Mouse (Mus musculus): ENCODE data around the gene Cggbp1. TPM values are rescaled to one million over a fixed set of nuclear protein-coding genes. Genes with fewer than 3 reads are reported as not detected.

Cggbp1 gene
- polyA plus RNA-seq, 1 experiment from 2014 or later: 58.2 TPM

- ATAC-seq (ENCODE audit: low FRiP score): no peak
- H3K4me2 ChIP-seq: no peak overlapping the region
- H3K9ac ChIP-seq (replicated peaks): no peak overlapping the region
- H3K4me3 ChIP-seq (replicated peaks): no peak overlapping the region
- H3K27me3 ChIP-seq (replicated peaks): no peaks in the 10 kb centered on the region
- peaks cover 3% of the 10 kb centered on the region; the same call in 1 of the 2 replicates for H3K4me1 ChIP-seq
- no peak overlapping the region for H3K27ac ChIP-seq (replicated peaks)
- 97% methylated on average over 10 of the region's 10 CpGs for WGBS
- H3K9me3 ChIP-seq (replicated peaks): no peaks in the 10 kb centered on the region
- H3K36me3 ChIP-seq: no peaks in the 10 kb centered on the region
These were observed 23.6 kb downstream of the Cggbp1 start for GRCm38 (mm10) chr16:64875384-64875783.

GRCm38 (mm10) chr16:64875822-64876221 lies 24.0 kb downstream of the Cggbp1 start:
- WGBS: 89% methylated on average over 1 of the region's 1 CpGs

GRCm38 (mm10) chr16:64876631-64877265 lies 25.0 kb downstream of the Cggbp1 start:
- WGBS: 79% methylated on average over 4 of the region's 4 CpGs
- Histone ChIP-seq H3K27me3 (replicated peaks) (no peaks in the 10 kb centered on the region), H3K4me3 (replicated peaks) (no peak overlapping the region), H3K4me1 (peaks cover 3% of the 10 kb centered on the region; the same call in 1 of the 2 replicates), H3K9ac (replicated peaks) (no peak overlapping the region), H3K9me3 (replicated peaks) (no peaks in the 10 kb centered on the region), H3K4me2 (no peak overlapping the region), H3K27ac (replicated peaks) (no peak overlapping the region), H3K36me3 (no peaks in the 10 kb centered on the region)
- ATAC-seq (ENCODE audit: low FRiP score): no peak

More at GRCm38 (mm10) chr16:64875822-64876221, 24.0 kb downstream of the Cggbp1 start:
- Histone ChIP-seq H3K27me3 (replicated peaks) (no peaks in the 10 kb centered on the region), H3K4me2 (no peak overlapping the region), H3K9me3 (replicated peaks) (no peaks in the 10 kb centered on the region), H3K9ac (replicated peaks) (no peak overlapping the region), H3K4me3 (replicated peaks) (no peak overlapping the region), H3K36me3 (no peaks in the 10 kb centered on the region), H3K27ac (replicated peaks) (no peak overlapping the region), H3K4me1 (peaks cover 3% of the 10 kb centered on the region; the same call in 1 of the 2 replicates)
- ATAC-seq (ENCODE audit: low FRiP score): no peak

GRCm38 (mm10) chr16:64877314-64877713 lies 25.5 kb downstream of the Cggbp1 start:
- no peak overlapping the region for H3K27ac ChIP-seq (replicated peaks)
- no peak overlapping the region for H3K4me2 ChIP-seq
- H3K4me3 ChIP-seq (replicated peaks): no peak overlapping the region
- ATAC-seq (ENCODE audit: low FRiP score): no peak
- no peak overlapping the region for H3K9ac ChIP-seq (replicated peaks)
- H3K27me3 ChIP-seq (replicated peaks): no peaks in the 10 kb centered on the region
- peaks cover 3% of the 10 kb centered on the region; the same call in 1 of the 2 replicates for H3K4me1 ChIP-seq
- no peaks in the 10 kb centered on the region for H3K9me3 ChIP-seq (replicated peaks)
- WGBS: 93% methylated on average over 3 of the region's 3 CpGs
- no peaks in the 10 kb centered on the region for H3K36me3 ChIP-seq

GRCm38 (mm10) chr16:64878611-64879132 lies 26.9 kb downstream of the Cggbp1 start:
- Histone ChIP-seq H3K27me3 (replicated peaks) (no peaks in the 10 kb centered on the region), H3K36me3 (no peaks in the 10 kb centered on the region), H3K9me3 (replicated peaks) (no peaks in the 10 kb centered on the region), H3K27ac (replicated peaks) (no peak overlapping the region), H3K4me2 (no peak overlapping the region), H3K4me1 (peaks cover 3% of the 10 kb centered on the region; the same call in 1 of the 2 replicates), H3K4me3 (replicated peaks) (no peak overlapping the region), H3K9ac (replicated peaks) (no peak overlapping the region)
- WGBS: 84% methylated on average over 3 of the region's 3 CpGs
- ATAC-seq (ENCODE audit: low FRiP score): no peak

GRCm38 (mm10) chr16:64879735-64880134 lies 27.9 kb downstream of the Cggbp1 start:
- Histone ChIP-seq H3K9me3 (replicated peaks) (no peaks in the 10 kb centered on the region), H3K36me3 (no peaks in the 10 kb centered on the region), H3K4me2 (no peak overlapping the region), H3K4me1 (no peaks in the 10 kb centered on the region), H3K4me3 (replicated peaks) (no peak overlapping the region), H3K27ac (replicated peaks) (no peak overlapping the region), H3K9ac (replicated peaks) (no peak overlapping the region), H3K27me3 (replicated peaks) (no peaks in the 10 kb centered on the region)
- ATAC-seq (ENCODE audit: low FRiP score): no peak
- WGBS: 82% methylated on average over 5 of the region's 5 CpGs

- no peak for ATAC-seq (ENCODE audit: low FRiP score)
- Histone ChIP-seq H3K36me3 (no peaks in the 10 kb centered on the region), H3K4me2 (no peak overlapping the region), H3K4me1 (no peaks in the 10 kb centered on the region), H3K9ac (replicated peaks) (no peak overlapping the region), H3K9me3 (replicated peaks) (no peaks in the 10 kb centered on the region), H3K4me3 (replicated peaks) (no peak overlapping the region), H3K27ac (replicated peaks) (no peak overlapping the region), H3K27me3 (replicated peaks) (no peaks in the 10 kb centered on the region)
- WGBS: 81% methylated on average over 3 of the region's 3 CpGs
These were observed 29.2 kb downstream of the Cggbp1 start for GRCm38 (mm10) chr16:64880986-64881385.

GRCm38 (mm10) chr16:64881442-64881841 lies 29.6 kb downstream of the Cggbp1 start:
- no peaks in the 10 kb centered on the region for H3K4me1 ChIP-seq
- ATAC-seq (ENCODE audit: low FRiP score): no peak
- WGBS: 75% methylated on average over 2 of the region's 2 CpGs
- no peaks in the 10 kb centered on the region for H3K9me3 ChIP-seq (replicated peaks)
- H3K9ac ChIP-seq (replicated peaks): no peak overlapping the region
- H3K4me2 ChIP-seq: no peak overlapping the region
- no peak overlapping the region for H3K27ac ChIP-seq (replicated peaks)
- no peaks in the 10 kb centered on the region for H3K36me3 ChIP-seq
- H3K27me3 ChIP-seq (replicated peaks): no peaks in the 10 kb centered on the region
- H3K4me3 ChIP-seq (replicated peaks): no peak overlapping the region

- no peak overlapping the region for H3K9ac ChIP-seq (replicated peaks)
- WGBS: 72% methylated on average over 5 of the region's 5 CpGs
- H3K36me3 ChIP-seq: no peaks in the 10 kb centered on the region
- H3K27ac ChIP-seq (replicated peaks): no peak overlapping the region
- H3K9me3 ChIP-seq (replicated peaks): no peaks in the 10 kb centered on the region
- H3K4me3 ChIP-seq (replicated peaks): no peak overlapping the region
- no peak overlapping the region for H3K4me2 ChIP-seq
- no peaks in the 10 kb centered on the region for H3K27me3 ChIP-seq (replicated peaks)
- no peak for ATAC-seq (ENCODE audit: low FRiP score)
- H3K4me1 ChIP-seq: no peaks in the 10 kb centered on the region
These were observed 32.1 kb downstream of the Cggbp1 start for GRCm38 (mm10) chr16:64883896-64884295.

GRCm38 (mm10) chr16:64884420-64884838 lies 32.6 kb downstream of the Cggbp1 start:
- Histone ChIP-seq H3K4me1 (no peaks in the 10 kb centered on the region), H3K4me3 (replicated peaks) (no peak overlapping the region), H3K27me3 (replicated peaks) (no peaks in the 10 kb centered on the region), H3K9ac (replicated peaks) (no peak overlapping the region), H3K27ac (replicated peaks) (no peak overlapping the region), H3K4me2 (no peak overlapping the region), H3K36me3 (no peaks in the 10 kb centered on the region), H3K9me3 (replicated peaks) (no peaks in the 10 kb centered on the region)
- 27% methylated on average over 3 of the region's 3 CpGs for WGBS
- ATAC-seq (ENCODE audit: low FRiP score): no peak

- 30% methylated on average over 3 of the region's 3 CpGs for WGBS
- no peak for ATAC-seq (ENCODE audit: low FRiP score)
- H3K36me3 ChIP-seq: no peaks in the 10 kb centered on the region
- H3K9me3 ChIP-seq (replicated peaks): no peaks in the 10 kb centered on the region
- H3K9ac ChIP-seq (replicated peaks): no peak overlapping the region
- no peaks in the 10 kb centered on the region for H3K4me1 ChIP-seq
- H3K4me2 ChIP-seq: no peak overlapping the region
- H3K27ac ChIP-seq (replicated peaks): no peak overlapping the region
- H3K27me3 ChIP-seq (replicated peaks): no peaks in the 10 kb centered on the region
- H3K4me3 ChIP-seq (replicated peaks): no peak overlapping the region
These were observed 33.3 kb downstream of the Cggbp1 start for GRCm38 (mm10) chr16:64885142-64885541.

GRCm38 (mm10) chr16:64885547-64885946 lies 33.8 kb downstream of the Cggbp1 start:
- no peak overlapping the region for H3K9ac ChIP-seq (replicated peaks)
- 42% methylated on average over 4 of the region's 4 CpGs for WGBS
- H3K4me2 ChIP-seq: no peak overlapping the region
- no peak for ATAC-seq (ENCODE audit: low FRiP score)
- H3K4me3 ChIP-seq (replicated peaks): no peak overlapping the region
- H3K27ac ChIP-seq (replicated peaks): no peak overlapping the region
- no peaks in the 10 kb centered on the region for H3K36me3 ChIP-seq
- no peaks in the 10 kb centered on the region for H3K9me3 ChIP-seq (replicated peaks)
- H3K27me3 ChIP-seq (replicated peaks): no peaks in the 10 kb centered on the region
- no peaks in the 10 kb centered on the region for H3K4me1 ChIP-seq
